Mouse (Mus musculus) ES-E14 (cell line): ENCODE measurements at regions not wholly inside any gene's neighbourhood (a gene's known extent, or its start where the extent isn't known, plus 50 kb on each side); places are given as distances from the start of the nearest gene placed in this dataset.

ENCODE experiments used
- CHD2 ChIP-seq: IDR thresholded peaks from 2 replicates; pipeline ENCODE4 v1.6.1; 2014; ENCODE audit warnings: mild to moderate bottlenecking, low read depth, low read length, inconsistent platforms
- HCFC1 ChIP-seq: IDR thresholded peaks from 2 replicates; pipeline ENCODE4 v1.6.1; 2012; ENCODE audit warnings: low read length, inconsistent platforms, borderline replicate concordance; ENCODE audit not compliant: insufficient read depth
- MAFK ChIP-seq: IDR thresholded peaks from 2 replicates; pipeline ENCODE4 v1.6.1; 2014; ENCODE audit warnings: mild to moderate bottlenecking, low read depth, low read length, inconsistent platforms; ENCODE audit not compliant: insufficient read depth
- ZC3H11A ChIP-seq: IDR thresholded peaks from 2 replicates; pipeline ENCODE4 v1.6.1; 2012; ENCODE audit warnings: low read depth, mild to moderate bottlenecking, inconsistent platforms, low read length, borderline replicate concordance
- ZNF384 ChIP-seq: IDR thresholded peaks from 2 replicates; pipeline ENCODE4 v1.6.1; 2012; ENCODE audit warnings: low read depth, low read length, inconsistent platforms

DNA sequence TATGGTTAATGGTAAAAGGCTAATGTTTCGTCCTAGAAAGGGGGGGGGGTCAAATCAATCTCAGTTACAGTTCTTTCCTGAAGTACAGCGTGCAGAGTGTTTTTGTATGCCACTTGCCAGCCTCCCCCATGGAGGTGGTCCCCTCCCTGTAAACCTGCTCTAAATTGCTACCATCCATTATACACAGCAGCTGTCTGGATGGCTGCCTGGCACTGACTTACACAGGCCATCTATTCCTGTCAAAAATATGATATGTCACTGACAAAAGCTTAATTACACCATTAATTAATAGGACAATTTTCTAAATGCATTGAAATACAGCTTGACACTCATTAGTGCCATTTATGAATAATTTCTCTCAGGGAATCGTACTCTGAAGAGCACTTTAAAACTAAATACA lies 995.0 kb upstream of the 4921530L21Rik start:
- no peak for TF ChIP-seq ZNF384
- TF ChIP-seq HCFC1: no peak
- TF ChIP-seq CHD2: no peak
- TF ChIP-seq MAFK: no peak
- no peak for TF ChIP-seq ZC3H11A
